Mouse (Mus musculus) cerebral cortex, adult 2 months (tissue): Measurements from ENCODE around the gene Irx2.

ENCODE experiments used
- WGBS: fragments of 180-500 bp; shearing (Covaris S2); methylation state at CpG from one replicate; pipeline ENCODE4 v1.1.7; 2018; 5-methylcytosine and 5-hydroxymethylcytosine counted together

Gene Irx2

DNA sequence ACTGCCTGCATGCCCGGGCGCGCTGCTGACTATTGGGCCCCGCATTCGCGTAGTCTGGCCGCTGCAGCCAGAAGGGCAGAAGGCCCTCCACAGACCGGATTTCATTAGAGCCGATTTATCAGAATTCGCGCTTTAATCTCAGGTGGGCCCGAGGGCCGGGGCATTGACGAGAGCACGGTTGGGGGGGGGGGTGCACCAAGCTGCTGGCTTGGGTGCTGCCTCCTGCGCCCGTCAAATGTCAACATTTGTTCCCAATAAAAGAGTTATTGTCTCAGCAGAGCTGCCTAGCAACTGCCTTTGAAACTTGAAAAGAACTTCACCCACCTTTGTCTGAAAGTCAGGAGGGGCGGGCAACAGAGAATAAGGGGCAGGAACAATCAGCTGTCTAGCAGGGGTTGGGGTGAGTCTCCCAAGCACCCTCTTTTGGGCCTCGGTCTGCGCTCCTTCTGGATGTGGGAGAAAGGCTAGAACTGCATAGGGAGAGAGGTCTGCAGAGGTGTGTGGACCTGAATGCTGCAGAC lies 7.8 kb downstream of the Irx2 start:
- WGBS: 3% methylated on average over 20 of the region's 20 CpGs

DNA sequence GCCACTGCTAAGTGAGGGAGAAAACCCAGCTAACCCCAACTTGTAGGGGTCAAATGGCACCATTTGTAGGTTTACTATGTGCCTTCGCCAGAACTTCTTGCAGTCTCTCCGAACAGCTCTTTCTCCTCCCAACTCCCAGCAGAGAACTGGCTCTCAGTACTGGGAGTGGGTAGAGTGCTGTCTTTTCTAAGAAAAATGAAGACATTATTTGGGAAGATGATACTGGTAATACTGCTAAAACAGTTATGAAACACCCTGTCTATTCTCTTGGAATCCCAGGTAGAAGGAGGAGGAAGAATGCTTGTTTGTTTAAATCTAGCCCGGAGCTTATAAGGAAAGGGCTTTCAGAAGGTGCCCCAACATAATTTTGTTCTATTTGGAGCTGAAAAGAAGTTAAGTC lies 8.9 kb downstream of the Irx2 start:
- 12% methylated on average over 3 of the region's 3 CpGs for WGBS

DNA sequence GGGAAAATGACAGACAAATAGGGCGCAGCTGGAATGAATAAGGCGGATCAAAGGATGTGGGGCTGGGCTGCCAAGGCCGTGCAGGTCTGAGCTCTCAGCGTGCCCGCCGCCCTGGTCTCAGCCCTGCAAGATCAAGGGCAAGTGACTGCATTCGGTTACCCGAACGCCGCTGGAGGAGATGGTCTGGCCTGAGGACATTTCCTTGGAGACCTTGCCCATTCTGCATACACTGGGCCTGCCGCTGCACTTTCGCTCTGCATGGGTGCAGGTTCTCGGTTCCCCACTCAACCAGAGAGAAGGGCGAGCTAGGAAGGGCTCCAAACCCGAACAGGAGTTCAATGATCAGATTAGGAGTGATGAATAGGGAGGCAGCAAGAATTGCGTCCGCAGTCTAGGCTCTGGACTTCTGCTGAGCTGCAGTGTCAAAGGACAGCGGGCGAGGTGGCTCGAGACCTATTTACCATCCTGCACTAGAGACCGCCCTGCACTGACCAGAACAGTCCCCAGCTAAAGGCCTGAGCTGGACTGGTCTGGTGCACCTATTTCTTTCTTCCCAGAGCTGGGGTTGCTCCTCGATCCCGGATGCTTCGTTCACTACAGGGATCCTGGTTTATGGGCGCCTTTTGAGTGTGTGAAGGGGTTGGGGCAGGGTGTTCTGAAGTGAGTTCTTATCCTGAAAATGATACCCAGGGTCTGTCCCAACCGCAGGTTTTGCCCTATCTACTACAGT lies 9.9 kb downstream of the Irx2 start:
- WGBS: 7% methylated on average over 26 of the region's 26 CpGs

DNA sequence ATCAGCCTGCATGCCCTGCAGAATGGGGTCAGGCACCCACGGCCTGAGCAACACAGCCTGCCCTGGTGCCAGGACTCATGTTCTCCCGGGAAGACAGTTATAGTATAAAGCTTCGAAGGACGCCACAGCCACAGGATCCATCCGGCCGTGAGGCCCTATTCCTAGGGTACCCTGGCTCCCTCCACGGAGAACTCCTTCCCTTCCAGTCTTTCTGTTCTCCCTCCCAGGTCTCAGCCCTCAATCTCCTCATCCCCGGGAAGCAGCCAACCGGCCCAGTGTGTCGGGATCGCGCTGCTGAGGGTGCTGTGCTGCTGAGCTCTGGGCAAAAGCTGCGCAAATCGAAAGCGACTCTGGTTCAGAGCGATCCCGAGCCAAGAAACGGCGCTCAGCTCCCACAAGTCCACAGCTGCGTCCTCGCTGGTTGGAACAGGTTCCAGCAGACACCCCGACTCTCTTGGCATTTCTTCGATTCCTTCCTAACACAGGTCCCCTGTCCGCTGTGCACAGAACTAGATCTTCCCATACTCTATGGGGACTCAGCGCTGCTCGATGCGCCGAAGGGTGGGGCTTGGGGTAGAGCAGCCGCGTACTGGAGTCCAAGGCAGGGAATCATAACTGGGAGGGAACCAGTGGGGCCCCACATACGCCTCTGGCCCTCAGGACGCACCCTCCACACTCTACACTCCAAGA lies 11.0 kb downstream of the Irx2 start:
- WGBS: 1% methylated on average over 32 of the region's 32 CpGs

DNA sequence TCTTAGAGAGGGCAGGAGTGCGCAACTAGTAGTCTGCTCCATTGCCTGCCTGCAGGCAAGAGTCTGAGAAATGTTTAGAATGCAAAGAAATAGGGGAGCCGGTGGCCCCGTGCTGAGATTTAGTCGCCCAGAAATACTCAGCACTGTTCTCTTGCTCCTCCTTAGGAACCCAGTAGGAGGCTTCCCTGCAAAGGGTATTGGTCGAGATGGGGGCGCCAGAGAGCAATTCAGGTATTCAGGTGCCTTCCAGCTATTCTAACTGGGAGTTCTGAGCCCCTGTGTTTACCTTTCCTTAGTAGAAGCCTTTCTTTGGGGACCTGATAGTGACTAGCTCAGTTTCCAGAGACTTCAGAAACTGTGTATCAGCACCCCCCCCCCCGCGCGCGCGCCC lies 11.5 kb downstream of the Irx2 start:
- 7% methylated on average over 11 of the region's 11 CpGs for WGBS

DNA sequence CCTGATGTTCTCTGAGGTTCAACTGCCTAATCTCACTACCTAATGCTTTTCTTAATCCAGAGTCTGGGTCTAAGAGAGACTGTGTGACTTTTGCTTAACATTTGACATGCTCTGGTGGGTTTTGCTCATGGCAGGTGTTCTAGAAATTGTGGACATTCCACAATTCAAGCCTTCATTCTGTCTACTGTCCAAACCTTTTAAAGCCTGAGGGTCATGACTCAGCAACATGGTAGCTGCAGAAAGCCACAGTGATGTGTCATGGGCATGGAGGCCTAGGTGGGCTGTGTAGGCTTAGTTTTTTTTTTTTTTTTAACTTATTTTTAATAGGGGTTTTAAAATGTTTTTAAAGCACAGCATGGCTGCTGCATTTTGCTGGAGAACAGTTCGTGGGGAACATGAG lies 27.8 kb downstream of the Irx2 start:
- 54% methylated on average over 1 of the region's 1 CpGs for WGBS

DNA sequence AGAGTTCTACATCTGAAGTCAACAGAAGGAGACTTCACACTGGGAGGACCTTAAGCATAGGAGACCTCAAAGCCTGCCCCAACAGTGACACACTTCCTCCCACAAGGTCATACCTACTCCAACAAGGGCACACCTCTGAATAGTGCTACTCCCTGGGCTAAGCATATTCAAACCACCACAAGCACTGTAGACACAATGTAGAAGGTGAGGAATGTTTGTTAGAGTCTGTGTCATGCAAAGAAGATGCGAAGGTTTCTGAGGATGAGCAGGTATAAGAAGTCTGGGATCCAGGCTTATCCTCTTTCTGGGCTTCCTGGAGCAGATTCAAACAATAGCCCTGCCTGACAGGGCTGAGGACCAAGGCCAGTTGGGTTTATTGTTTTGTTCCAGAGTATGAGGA lies 47.2 kb downstream of the Irx2 start:
- WGBS: 95% methylated on average over 1 of the region's 1 CpGs
